Mouse (Mus musculus): ENCODE results near the gene Cavin1.

The Cavin1 gene

DNA sequence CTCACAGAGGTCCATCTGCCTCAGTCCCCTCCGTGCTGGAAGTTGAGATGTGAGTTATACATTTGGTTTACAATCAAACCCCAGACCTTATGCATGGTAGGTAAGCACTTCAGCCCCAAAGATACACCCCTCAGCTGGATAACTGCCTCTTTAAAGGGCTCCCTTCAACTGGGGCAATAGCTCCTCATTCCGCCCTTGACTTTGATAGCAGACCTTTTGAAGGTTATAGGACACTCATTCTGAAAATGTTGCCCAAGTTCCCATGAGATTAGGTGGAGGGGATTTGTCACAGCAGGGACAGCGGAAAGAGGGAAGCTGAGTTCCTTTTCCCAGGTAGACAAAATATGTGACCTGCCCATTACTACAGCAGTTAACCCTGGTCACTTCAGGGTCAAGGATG lies 10.5 kb upstream of the Cavin1 start:
- no peak for DNase-seq (ENCODE audit: low spot score)

DNA sequence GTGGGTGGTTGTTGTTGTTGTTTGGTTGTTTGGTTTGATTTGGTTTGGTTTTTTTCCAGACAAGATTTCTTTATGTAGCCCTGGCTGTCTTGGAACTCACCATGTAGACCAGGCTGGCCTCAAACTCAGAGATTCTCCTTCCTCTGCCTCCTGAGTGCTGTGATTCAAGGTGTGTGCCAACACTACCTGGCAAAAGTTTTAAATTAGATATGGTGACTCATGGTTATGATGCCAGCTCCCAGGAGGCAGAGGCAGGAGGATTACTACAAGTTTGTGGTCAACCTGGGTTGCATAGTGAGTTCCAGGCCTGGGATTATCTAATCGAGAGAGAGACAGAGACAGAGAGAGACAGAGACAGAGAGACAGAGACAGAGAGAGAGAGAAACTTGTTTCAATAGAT lies 9.8 kb upstream of the Cavin1 start:
- no peak for DNase-seq (ENCODE audit: low spot score)

DNA sequence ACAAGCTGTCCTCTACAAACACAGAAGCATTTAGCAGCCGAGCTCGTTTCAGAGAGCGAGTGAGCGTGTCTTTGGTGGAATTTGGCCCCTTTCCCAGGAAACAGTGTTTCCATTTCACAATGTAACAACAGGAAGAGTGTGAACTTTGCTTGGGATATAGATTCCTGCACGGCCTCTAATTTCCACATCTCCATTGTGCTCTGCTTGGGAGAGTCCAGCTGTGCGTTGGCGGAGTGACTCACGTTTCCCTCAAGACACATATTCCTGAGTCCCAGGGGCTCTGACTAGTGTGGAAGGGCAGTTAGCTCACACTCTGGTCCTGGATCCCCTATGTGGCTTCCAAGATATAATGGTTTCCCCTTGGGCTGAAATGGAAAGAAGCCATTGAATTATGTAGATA lies 9.2 kb upstream of the Cavin1 start:
- no peak for DNase-seq (ENCODE audit: low spot score)

DNA sequence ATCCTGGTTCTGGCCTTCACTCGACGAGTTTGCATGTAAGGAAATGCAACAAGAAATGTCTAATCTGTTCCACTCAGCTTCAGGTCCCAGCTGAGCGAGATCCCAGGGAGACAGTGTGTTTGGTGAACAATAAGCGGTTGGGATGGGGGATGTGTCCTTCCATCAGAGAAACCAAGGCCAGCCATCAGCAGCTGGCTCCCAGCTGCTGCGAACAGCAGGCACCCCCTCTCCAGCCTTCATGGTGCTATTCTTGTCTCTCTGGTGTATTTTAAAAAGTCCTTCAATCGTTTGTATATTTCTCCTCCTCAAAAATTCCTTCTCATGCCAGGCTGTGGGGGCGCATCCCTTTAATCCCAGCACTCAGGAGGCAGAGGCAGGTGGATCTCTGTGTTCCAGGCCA lies 4.6 kb upstream of the Cavin1 start:
- DNase-seq (ENCODE audit: low spot score): no peak

DNA sequence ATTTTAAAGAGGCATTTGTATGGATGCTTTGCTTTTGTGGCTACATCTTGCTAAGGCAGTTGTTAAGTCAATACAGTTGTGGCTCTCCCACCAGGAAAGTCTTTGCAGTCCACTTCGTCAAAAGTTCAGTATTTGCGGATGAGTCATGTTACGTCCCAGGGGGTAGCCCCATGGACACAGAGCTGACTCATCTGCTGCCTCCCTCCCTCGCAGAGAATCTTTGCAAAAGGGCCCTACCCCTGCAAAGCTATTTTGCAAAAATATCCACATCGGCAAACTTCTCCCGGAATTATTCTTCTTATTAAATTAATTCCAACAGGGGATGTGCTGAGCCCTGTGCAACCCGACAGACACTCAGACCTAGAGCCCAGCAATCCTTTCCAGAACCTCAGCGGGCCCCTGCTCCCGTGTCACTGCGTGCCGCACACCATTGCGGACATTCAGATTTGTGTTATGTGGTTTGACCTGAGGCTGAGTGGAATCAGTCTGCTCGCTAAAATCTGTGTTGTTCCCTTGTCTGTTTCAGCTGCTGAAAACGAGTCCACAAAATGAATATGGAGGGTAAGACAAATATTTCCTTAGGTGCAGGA lies 3.8 kb upstream of the Cavin1 start:
- DNase-seq (ENCODE audit: low spot score): no peak

DNA sequence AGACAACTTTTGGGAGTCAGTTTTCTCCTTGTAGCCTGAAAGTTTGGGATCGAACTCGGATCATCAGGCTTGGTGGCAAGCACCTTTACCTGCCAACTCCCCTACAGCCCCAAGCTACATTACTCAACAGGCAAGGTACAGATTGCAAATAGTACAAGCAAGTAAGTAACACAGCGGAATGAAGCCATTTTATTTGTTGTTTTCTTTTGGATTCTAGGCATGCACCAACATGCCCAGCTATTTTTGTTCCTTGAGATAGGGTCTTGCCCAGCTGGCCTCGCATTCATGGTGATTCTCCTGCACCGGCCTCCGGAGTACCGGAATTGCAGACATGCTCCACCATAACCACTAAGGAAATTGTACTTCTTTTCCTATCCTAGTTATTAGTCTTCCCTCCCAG lies 2.6 kb upstream of the Cavin1 start:
- DNase-seq (ENCODE audit: low spot score): no peak

DNA sequence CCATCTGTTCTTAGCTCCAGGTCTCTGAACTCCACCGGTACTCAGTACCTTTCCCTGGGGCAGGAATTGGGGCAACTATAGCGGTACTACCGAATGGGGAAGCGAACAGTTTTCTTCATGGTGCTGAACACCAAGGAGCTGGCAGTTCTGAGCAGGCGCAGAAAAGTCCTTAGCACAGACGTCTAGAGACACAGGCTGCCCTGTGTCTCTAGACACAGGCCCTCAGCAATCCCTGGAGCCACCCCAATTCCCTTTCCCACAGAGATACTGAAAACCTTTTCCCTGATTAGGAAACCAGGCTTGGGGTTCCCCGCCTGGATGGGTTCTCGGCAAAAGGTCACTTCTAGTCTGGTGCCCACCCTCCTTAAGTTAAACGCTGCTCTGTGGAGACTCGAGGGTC lies 768 bp upstream of the Cavin1 start:
- no peak for DNase-seq (ENCODE audit: low spot score)

DNA sequence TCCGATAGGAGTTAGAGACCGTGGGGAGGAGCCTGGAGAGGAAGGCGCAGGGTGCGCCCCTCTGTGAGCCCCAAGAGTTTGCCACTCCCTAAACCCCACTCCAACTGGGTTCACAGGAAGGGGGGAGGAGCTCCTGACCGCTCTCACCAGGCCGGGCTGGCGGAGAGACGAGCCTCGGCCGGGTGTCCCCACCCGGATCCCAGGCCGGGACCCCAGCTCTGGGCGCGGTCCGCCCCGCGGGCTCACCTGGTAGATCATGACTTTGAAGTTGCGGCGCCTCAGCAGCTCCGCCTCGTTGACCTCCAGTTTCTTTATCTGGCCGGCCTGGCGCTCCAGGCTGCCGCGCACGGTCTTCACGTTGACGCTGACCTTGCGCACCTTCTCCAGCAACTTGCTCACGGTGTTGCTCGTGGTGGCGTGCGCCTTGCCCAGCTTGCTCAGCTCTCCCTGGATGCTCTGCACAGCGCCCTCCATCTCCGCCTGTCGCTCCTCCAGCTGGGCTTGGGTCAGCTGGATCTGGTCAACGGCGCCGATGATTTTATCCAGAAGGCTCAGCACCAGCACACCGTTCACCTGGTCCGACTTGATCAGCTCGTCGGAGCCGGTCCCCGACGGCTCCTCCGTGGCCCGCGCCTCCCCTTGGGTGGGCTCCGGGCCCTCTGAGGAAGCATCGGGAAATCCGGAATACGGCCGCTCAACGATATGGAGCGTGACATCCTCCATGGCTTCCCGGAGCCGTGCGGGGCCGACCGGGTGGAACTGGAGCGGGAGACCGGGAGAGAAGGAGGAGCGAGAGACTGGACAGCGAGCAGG lies 737 bp downstream of the Cavin1 start:
- peak; percentile 57 for DNase-seq (ENCODE audit: low spot score)

DNA sequence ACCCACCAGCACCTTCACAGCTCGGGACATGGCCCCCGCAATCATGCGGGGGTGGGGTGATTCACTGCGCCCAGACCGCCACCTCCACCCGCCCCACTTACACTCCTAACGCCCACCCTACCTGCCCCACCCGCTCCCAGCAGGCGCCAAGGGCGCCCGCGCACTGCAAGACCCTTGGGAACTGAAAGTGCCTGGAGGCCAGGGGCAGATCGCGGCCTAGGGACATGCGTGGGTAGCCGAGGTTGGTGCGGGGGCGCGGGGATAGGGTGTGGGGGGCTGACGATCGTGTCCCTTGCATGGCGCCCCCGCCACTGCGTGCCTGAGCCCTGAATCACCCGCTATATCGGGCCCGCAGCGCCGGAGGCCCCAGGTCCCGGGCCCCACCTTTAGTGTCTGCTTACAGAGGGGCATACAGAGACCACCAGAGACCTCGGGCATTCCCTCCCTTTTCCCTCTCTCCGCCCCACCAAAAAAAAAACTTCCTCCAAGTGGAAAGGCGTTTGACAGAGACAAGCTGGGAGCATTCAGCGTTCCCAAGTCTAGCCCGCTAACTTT lies 1.4 kb downstream of the Cavin1 start:
- no peak for DNase-seq (ENCODE audit: low spot score)

DNA sequence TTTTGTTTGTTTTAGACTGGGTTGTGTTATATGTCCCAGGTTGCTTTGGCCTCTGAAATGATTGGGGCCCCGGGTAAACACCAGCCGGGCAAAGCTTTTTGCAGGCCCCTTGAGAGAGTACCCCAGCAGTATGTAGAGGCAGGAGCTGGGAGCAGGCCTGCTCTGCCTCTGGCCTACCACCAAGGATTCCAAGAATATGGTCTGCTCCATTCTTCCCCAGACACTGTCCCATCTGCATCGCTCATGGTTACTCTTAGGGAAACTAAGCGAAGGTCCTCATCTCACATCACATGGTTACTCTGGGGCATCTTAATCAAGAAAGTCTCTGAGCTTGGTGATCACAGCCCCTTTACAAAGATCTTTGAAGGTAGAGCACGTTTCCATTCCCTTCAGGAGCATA lies 2.2 kb downstream of the Cavin1 start:
- DNase-seq (ENCODE audit: low spot score): no peak

DNA sequence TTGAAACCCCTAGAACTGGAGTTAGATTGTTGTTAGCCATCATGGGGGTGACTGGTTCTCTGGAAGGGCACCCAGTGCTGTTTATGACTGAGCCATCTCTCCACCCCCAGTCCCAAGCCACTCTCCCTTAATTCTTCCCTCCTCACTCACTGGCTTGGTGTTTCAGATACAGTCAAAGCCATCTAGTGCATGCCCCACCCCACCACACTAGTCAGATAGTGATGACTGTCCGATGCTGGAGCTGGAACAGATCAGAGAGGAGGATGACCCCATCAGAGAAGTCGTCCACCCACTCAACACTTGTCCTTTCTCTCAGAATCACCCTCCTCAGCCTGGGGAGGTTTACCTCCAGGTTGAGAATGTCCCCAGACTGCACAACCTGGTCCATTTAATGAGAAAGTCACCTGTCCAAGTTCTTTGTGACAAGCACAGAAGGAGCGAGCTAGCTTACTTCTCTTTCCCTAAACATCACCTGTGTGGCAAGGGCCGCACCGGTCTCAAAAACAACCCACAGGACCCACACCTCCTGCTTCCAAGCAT lies 2.7 kb downstream of the Cavin1 start:
- DNase-seq (ENCODE audit: low spot score): no peak

DNA sequence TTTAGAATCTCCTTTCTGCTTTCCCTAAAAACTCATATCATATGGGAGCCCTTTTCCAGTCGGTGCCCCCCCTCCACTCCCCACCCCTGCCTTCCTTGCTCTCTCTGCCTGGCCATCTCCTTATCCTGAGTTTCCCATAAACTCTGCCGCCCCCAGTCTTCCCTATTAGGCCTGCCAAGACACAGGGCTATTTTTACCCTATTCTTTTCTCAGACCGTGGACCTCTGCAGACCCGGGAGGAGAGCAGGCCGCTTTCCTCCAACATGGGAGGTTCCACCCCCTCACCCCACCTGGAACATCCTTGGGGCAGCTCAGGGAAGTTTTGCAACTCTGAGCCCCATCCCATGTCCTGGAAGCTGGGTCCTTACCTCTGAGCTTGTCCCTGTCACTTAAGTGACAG lies 3.3 kb downstream of the Cavin1 start:
- no peak for DNase-seq (ENCODE audit: low spot score)

DNA sequence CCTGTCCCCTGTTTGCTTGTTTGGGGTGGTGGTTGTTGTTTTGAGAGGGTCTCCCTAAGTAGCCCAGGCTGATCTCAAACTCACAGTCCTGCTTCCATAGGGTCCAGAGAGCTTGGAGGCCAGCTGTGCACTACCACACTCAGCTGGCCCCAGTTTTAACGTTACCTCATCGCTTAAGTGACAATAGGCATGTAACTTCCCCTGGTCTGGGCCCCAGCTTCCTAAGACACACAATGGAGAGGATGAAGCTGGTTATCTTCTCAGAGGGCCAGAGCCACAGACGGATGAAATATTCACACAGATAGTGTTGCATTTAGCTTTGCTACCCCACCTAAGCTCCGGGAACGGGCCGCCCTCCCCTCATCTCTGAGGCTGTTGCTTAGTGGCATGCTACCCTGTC lies 4.9 kb downstream of the Cavin1 start:
- DNase-seq (ENCODE audit: low spot score): no peak

DNA sequence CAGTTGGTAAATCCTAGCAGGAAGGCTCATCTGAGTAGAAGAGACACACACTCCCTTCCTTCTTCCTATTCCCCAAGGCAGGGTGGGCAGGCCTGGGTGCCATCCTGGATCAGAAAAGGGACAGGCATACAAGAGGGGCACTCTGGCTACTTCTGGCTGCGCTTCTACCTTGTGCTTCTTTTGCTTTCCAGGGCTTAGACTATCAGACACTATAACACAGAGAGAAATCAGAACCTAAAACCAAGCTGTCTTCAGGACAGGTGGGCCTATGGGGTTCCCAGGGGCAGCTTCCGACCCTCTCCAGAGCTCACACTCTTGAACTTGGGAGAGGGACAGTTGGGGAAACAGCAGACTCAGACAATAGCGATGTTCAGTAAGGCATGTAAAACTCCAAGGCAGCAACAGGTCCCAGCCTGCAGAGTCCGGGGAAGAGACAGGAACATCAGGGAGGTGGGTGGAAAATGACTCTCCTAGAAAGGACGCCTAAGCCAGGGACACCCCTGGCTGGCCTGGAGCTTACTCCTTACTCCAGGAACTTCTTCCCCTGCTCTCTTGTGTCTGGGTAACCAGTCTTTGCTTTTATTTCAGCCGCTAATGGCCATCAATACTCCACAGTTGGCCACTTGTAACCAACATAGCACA lies 5.7 kb downstream of the Cavin1 start:
- DNase-seq (ENCODE audit: low spot score): no peak

DNA sequence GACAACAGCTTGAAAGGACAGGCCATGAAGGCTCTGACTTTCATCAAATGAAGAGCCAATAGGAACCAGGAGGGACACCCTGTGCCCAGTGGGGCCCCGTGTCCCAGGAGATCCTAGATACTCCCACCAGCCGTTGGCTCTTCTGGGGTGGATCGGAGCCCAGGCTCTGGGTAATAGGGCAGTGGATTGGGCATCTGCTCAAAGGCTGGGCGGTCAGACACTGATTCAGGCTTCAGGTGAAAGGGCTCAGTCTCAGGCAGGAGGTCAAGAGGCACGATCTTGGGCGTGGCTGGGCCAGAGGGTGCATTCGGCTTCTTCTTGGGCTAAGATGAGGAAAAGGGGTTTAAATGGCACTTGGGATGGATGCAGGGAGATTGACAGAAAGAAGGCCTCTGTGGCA lies 6.5 kb downstream of the Cavin1 start:
- DNase-seq (ENCODE audit: low spot score): no peak

DNA sequence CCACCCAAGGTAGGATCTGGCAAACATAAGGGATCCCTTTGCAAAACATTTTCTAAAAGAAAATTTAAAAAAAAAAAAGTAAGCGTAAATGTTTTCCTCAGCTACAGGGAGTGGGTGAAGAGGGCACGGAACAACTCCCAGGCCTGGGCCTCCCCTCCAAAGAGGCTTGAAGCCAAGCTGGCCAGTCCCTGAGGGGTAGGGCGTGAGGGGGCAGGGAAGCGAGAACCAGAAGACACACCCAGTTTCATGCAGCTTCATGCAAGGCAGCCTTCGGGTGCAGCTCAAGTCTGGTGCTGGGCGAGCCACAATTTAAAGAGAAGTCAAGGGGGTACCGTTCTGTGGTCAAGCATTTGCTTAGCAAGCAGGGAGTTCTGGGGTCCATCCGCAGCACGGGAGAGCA lies 7.0 kb downstream of the Cavin1 start:
- no peak for DNase-seq (ENCODE audit: low spot score)

DNA sequence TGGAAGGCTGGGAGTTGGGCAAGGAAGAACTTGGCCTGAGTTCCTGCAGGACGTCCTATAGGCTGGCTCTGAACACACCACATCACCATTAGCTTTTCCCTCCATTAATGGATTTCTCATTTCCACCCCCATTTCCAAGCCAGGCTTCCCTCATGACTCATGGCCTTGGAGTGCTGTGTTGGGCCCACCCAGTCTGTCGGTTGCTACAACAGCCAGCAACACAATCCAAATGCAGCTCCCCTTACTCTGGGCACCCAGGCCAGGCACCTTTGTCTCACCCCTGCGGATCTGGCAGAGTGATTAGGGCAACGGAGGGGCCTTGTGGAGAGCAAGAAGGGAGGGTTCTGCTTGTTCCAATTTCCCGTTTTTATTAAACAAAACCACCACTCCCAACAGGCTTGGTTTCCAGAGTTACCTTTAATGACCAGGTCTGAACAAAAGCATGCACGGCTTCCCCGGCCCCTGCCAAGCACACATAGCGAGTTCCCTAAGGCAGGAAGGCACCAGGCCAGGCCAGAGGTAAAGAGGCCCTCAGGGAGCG lies 8.2 kb downstream of the Cavin1 start:
- DNase-seq (ENCODE audit: low spot score): no peak

DNA sequence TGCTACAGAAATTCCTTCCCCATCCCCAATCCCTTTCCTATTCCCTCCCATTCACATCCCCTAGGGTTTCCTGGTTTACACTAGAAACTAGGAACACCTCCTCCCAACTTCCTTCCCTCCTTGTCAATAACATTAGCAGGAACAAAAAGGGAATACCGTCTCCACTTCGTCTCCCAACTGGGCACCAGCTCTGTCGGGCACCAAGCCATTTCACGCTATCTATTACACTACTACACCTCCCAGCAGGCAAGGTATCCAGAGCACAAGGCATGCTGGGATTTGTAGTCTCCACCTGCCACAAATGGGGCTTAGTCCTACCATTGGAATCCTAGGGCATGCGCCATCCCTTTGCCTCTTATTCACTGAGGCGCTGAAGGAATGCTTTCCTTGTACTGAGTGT lies 10.1 kb downstream of the Cavin1 start:
- peak; percentile 77 for DNase-seq (ENCODE audit: low spot score)

DNA sequence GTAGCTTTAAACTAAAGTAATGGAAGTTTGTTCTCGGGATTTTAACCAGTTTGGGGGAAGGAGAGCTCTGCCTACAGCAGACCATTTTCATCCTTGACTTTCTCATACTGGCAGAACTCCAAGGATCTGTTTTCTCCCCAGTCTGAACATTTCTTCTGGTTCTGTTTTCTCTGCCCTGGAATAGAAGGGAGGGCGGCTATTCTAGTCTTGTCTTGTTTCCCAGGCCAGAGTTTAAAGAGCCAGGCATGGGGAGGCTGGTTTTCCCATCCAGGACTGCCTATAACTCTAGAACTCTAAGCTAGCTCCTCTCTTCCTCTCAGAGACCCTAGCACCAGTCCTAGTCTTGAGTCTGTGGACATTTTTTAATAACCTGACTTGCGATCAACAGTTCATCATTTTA lies 10.9 kb downstream of the Cavin1 start:
- no peak for DNase-seq (ENCODE audit: low spot score)

DNA sequence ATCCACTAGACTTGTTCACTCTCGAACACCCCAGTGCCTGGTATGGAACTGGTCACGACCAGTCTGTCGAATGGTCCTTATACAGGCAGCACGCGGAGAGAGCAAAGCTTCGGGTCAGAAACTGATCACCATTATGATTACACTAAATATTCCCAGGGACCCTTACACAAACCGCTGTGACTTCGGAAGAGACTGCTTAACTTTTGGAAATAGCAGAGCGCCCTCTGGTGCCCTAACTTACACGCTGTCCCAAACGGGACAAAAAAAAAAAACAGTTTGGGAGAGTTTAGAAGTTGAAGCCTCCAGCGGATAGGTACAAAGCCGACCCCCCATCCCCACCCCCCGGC lies 11.2 kb downstream of the Cavin1 start:
- peak; percentile 83 for DNase-seq (ENCODE audit: low spot score)

DNA sequence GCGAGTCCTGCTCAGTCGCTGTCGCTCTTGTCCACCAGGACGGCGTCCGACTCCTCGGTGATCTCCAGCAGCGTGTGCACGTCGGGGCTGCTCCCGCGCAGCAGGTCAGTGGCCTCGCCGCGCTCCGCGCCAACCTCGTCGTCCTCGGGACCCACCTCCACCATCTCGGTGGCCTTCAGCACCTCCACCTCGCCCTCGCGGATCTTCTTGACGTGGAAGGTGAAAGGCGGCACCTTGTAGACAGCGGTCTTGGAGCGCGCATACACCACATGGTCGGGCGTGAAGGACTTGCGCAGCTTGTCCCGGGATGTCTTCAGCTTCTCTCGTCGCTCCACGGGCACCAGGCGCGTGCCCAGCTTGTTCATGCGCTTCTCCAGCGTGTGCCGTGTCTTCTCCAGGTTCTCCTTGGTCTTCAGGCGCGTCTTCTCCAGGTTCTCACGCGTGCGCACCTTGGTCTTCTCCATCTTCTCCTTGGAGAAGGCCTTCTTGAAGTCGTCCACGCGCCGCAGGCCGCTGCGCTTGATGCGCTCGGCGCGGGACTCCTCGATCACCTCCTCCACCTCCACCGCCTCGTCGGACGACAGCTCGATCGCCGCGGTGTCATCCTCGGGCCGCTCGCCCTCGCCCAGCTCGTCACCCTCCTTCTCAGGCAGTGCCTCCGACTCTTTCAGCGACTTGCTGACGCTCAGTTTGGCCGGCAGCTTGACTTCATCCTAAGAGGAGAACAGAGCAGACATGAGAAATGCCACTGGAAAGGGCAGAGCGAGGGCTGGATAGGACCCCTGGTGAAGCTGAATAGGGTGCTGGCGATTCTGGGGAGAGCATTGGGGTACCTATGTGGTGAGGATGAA lies 11.8 kb downstream of the Cavin1 start:
- peak; percentile 14 for DNase-seq (ENCODE audit: low spot score)

DNA sequence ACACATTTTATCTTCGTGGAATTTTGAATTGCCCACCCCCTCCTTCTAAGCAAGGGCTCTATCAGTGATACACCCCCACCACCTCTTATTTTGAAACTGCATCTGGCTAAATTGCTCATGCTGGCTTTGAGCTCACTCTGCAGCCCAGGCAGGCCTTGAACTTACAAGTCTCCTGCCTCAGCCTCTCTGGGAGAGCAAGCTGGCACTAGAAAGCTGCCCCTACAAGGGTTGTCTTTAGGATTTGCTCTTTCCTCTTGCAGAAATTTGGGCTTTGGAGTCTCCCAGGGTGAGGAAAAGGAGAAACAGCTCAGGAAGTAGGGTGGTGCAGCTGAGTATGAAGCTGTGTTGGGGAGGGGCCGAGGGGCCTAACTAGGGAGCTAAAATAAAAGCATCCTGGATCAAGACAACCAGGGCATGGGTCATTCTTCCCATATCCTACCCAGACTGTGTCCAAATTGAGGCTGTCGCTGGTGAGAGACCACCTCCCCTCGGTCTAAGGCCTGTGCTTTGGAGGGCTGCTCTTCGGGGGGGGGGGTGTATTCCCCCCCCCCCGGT lies 12.7 kb downstream of the Cavin1 start:
- DNase-seq (ENCODE audit: low spot score): no peak
